Mouse (Mus musculus) limb, embryonic 12.5 days (tissue): ENCODE results near the gene Cps1. TPM values are rescaled to one million over a fixed set of nuclear protein-coding genes. Genes with fewer than 3 reads are reported as not detected.

Experiments used
- ATAC-seq: fragments of 200-750 bp; cut with Nextera tagmentation; 2 replicates; pipeline ENCODE4 v1.8.0; 2017; ENCODE audit warnings: low read depth, moderate TSS enrichment; ENCODE audit not compliant: insufficient number of reproducible peaks, insufficient read depth, low FRiP score, low TSS enrichment
- H3K27ac ChIP-seq: fragments of 300-500 bp; sonication (generic); 2 replicates; pipeline ENCODE4 v1.5.1; 2016; ENCODE audit warnings: mild to moderate bottlenecking, moderate library complexity
- H3K27me3 ChIP-seq: fragments of 300-500 bp; sonication (generic); 2 replicates; pipeline ENCODE4 v1.6.1; 2016; ENCODE audit warnings: mild to moderate bottlenecking, moderate library complexity
- H3K36me3 ChIP-seq: fragments of 300-500 bp; sonication (generic); 2 replicates; pipeline ENCODE4 v1.6.1; 2016; ENCODE audit warnings: mild to moderate bottlenecking, moderate library complexity
- H3K4me1 ChIP-seq: fragments of 300-500 bp; sonication (generic); replicated peaks from 2 replicates; pipeline ENCODE4 v1.6.1; 2016
- H3K4me2 ChIP-seq: fragments of 300-500 bp; sonication (generic); 2 replicates; pipeline ENCODE4 v1.6.1; 2016; ENCODE audit warnings: mild to moderate bottlenecking, moderate library complexity
- H3K4me3 ChIP-seq: fragments of 300-500 bp; sonication (generic); replicated peaks from 2 replicates; pipeline ENCODE4 v1.5.1; 2016; ENCODE audit warnings: mild to moderate bottlenecking
- H3K9ac ChIP-seq: fragments of 300-500 bp; sonication (generic); replicated peaks from 2 replicates; pipeline ENCODE4 v1.6.1; 2016; ENCODE audit warnings: mild to moderate bottlenecking, moderate library complexity
- H3K9me3 ChIP-seq: fragments of 300-500 bp; sonication (generic); 2 replicates; pipeline ENCODE4 v1.6.1; 2016; ENCODE audit warnings: mild to moderate bottlenecking, moderate library complexity
- WGBS: fragments of 180-500 bp; shearing (Covaris S2); methylation state at CpG from one replicate; pipeline ENCODE4 v1.1.7; 2016; 5-methylcytosine and 5-hydroxymethylcytosine counted together
- polyA plus RNA-seq: library from polyadenylated mRNA; unstranded; fragments of >200 nt; fragmentation: Nextera tagmentation; extraction: Ambion mirVana; gene quantifications from 2 replicates; pipeline ENCODE4 v1.2.1, GENCODE M21; 2016

Gene Cps1
- polyA plus RNA-seq, 1 experiment from 2014 or later = 0.06 TPM

DNA sequence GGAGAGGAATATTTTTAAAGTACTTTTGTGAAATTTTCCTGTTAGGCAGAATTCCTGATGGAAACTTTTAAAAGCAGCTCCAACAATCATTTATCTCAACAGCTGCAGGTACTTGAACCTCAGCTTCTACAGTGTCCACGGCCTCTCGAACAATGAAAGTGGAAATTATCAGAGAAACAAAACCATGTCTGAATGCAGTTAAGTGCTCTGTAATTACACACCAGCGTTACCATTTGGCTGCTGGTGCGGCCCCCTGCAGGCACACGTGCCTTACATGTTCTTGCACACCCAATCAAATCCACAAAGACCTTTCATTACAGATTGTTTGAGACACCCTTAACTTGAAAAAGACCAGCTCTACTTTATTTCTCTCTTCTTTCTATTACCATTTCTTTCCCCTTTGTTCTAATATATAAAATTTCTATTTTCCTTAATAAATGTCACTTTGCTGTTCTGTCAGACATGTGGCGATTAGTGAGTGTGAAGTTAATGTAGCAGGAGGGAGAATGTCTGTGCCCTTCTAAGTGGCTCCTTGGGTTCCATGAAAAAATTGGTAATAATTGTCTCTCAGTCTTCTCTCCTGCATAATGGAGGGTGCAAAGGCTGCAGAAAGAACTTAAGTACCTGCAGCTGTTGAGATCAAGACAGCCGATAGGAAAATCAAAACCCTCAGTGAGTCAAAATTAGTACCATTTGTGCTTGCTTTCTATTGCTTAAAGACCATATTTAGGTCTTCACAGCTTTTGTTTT lies 112.8 kb downstream of the Cps1 start:
- 25% methylated on average over 7 of the region's 7 CpGs for WGBS
- Histone ChIP-seq H3K4me1 (peaks cover 3% of the 10 kb centered on the region; the same call in 1 of the 2 replicates), H3K27ac (no peak overlapping the region), H3K36me3 (no peaks in the 10 kb centered on the region), H3K4me3 (no peak overlapping the region), H3K9ac (no peak overlapping the region), H3K9me3 (no peaks in the 10 kb centered on the region), H3K27me3 (no peaks in the 10 kb centered on the region), H3K4me2 (no peak overlapping the region)
- ATAC-seq = no peak

DNA sequence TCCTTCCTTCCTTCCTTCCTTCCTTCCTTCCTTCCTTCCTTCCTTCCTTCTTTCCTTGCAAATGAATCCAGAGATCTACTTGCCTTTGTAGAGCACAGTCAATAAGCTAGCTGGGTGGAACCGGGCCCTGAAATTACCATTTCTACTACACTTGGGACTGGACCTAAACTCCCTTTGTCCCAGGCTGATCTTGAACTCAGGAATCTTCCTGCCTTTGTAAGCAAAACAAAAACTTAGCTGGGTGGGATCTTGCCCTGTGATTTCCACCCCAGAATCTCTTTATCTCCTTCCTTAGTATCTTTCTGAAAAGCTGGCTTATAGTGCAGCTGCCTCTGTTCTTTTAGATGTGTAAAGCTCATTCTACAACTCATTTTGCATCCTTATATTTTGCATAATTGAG lies 115.6 kb downstream of the Cps1 start:
- 88% methylated on average over 1 of the region's 1 CpGs for WGBS
- Histone ChIP-seq H3K36me3 (no peaks in the 10 kb centered on the region), H3K27me3 (no peaks in the 10 kb centered on the region), H3K4me2 (no peak overlapping the region), H3K27ac (no peak overlapping the region), H3K9me3 (no peaks in the 10 kb centered on the region), H3K4me1 (peaks cover 3% of the 10 kb centered on the region; the same call in 1 of the 2 replicates), H3K4me3 (no peak overlapping the region), H3K9ac (no peak overlapping the region)
- ATAC-seq = no peak

DNA sequence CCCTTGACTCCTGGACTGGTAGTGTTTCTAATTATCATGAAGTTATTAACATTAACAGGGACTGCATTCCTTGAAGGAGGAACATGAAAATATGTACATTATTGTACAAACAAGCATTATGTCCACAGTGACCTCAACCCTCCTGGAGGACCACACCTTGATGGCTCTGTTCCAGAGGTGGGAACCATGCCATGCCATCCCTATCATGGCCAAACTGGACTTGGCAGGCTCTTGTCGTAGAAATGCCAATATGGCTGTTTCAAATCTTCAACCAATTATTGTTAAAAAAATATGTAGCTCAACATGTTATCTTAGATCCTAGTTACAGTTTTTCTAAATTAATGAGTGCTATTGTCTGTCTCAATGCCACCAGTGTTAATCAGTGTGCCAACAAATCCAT lies 116.1 kb downstream of the Cps1 start:
- ATAC-seq = no peak
- no peak overlapping the region for H3K4me3 ChIP-seq
- WGBS = 91% methylated on average over 1 of the region's 1 CpGs

DNA sequence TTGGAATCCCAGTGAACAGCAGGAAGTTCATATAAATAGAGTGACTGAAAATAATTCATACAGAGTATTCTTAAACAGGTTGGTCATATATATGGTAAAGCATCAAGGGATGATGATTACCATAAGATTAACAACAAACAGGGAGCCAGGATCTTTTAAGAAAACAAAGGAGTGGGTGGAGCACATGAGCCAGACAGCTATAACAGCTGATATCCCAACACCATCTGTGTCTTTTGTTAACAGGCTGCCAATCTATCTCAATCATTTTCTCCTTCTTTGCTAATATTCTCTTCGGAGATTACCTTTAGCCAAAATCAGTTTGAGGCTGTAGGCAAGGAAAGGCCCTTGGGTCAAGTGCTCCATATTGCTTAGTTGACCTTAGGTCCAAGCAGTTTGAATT lies 142.4 kb downstream of the Cps1 start:
- Histone ChIP-seq H3K4me1 (no peaks in the 10 kb centered on the region), H3K9ac (no peak overlapping the region), H3K36me3 (no peaks in the 10 kb centered on the region), H3K9me3 (no peaks in the 10 kb centered on the region), H3K4me3 (no peak overlapping the region), H3K27me3 (no peaks in the 10 kb centered on the region), H3K27ac (no peak overlapping the region), H3K4me2 (no peak overlapping the region)
- no peak for ATAC-seq
- 79% methylated on average over 1 of the region's 1 CpGs for WGBS

More for the DNA sequence above, 116.1 kb downstream of the Cps1 start:
- H3K4me1 ChIP-seq = peaks cover 3% of the 10 kb centered on the region; the same call in 1 of the 2 replicates
- no peak overlapping the region for H3K9ac ChIP-seq
- no peaks in the 10 kb centered on the region for H3K36me3 ChIP-seq
- H3K27ac ChIP-seq = no peak overlapping the region
- no peaks in the 10 kb centered on the region for H3K27me3 ChIP-seq
- no peaks in the 10 kb centered on the region for H3K9me3 ChIP-seq
- no peak overlapping the region for H3K4me2 ChIP-seq

DNA sequence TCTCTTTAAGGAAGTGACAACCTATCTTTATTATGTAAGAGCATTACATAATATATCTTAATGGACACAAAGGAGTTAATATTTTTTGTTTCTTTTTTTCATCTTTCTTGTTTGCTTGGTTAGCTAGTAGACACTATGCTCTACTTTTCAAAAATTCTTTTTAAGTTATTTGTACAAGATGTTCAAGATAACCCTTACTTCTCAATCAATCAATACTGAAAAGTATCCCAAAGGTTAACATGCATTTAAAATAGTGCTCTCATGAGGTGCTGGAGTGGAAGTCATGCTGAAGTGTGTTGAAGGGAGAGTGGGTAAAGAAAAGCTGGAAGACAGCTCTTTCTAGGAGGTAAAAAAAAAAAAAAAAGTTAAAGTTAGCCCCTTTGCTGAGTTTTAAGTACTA lies 145.1 kb downstream of the Cps1 start:
- no peak overlapping the region for H3K27ac ChIP-seq
- H3K4me1 ChIP-seq = no peaks in the 10 kb centered on the region
- no peaks in the 10 kb centered on the region for H3K27me3 ChIP-seq
- ATAC-seq = no peak
- H3K9me3 ChIP-seq = no peaks in the 10 kb centered on the region
- no peak overlapping the region for H3K4me2 ChIP-seq
- no peak overlapping the region for H3K9ac ChIP-seq
- no peaks in the 10 kb centered on the region for H3K36me3 ChIP-seq
- H3K4me3 ChIP-seq = no peak overlapping the region

DNA sequence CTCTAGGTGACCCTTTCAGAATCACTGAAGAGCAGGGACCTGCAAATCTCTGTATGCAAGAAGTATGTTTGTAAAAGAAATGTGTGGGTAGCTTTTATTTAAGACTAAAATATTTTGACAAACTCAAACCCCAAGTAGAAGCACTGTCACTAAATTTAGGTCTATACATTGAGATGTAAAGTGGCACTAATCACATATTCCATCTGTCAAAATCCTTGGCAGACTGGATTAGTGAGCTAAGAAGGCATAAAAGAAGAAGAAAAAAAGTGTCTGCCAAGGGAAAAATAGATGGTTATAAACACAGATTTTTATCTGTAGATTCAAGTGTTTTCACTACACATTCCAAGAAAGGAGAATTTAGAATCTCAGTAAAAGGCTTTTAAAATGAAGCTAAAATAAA lies 145.6 kb downstream of the Cps1 start:
- H3K36me3 ChIP-seq = no peaks in the 10 kb centered on the region
- H3K4me3 ChIP-seq = no peak overlapping the region
- no peaks in the 10 kb centered on the region for H3K9me3 ChIP-seq
- no peaks in the 10 kb centered on the region for H3K4me1 ChIP-seq
- no peak overlapping the region for H3K9ac ChIP-seq
- H3K4me2 ChIP-seq = no peak overlapping the region
- H3K27me3 ChIP-seq = no peaks in the 10 kb centered on the region
- no peak overlapping the region for H3K27ac ChIP-seq
- no peak for ATAC-seq

DNA sequence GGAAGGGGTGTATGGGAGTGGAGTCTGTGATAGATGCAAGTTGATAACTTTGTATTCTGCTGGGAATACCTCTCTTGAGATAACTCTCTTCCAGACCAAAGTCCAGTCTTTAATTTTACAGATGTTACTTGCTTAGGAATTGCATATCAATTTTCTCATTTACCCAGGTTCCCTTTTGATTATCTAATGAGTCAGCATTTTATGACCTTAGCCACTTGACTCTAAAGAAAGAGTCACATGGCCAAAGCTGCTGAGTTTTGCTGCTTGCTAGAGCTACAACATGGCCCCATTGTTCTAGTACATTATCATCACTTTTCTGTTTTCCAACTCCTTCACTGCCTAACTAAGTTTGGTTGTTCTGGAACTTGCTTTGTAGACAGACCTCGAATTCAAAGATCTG lies 153.4 kb downstream of the Cps1 start:
- no peak for ATAC-seq

More for the DNA sequence above, 153.4 kb downstream of the Cps1 start:
- Histone ChIP-seq H3K4me2 (no peak overlapping the region), H3K27ac (no peak overlapping the region), H3K27me3 (no peaks in the 10 kb centered on the region), H3K4me1 (no peaks in the 10 kb centered on the region), H3K9me3 (no peaks in the 10 kb centered on the region), H3K9ac (no peak overlapping the region), H3K4me3 (no peak overlapping the region), H3K36me3 (no peaks in the 10 kb centered on the region)
- 83% methylated on average over 1 of the region's 1 CpGs for WGBS

Other genes starting within 250 kb of the Cps1 start
- 170 and 171 TPM in 2 replicates for gene Myl1, start 177.6 kb upstream of the Cps1 start, polyA plus RNA-seq
- 104 and 117 TPM in 2 replicates for gene Lancl1, start 84.2 kb upstream of the Cps1 start, polyA plus RNA-seq